Mouse (Mus musculus): Measurements from ENCODE around the gene Gpr132. TPM values are rescaled to one million over a fixed set of nuclear protein-coding genes. Genes with fewer than 3 reads are reported as not detected.
A peak's percentile ranks its signal among the peaks of the same experiment; 100 is the strongest.

Gene Gpr132
- polyA plus RNA-seq, 1 experiment from 2014 or later: 0.12 TPM

GRCm38 (mm10) chr12:112810092-112810885, 57.7 kb downstream of the Gpr132 start:
- no peaks in the 10 kb centered on the region for H3K9me3 ChIP-seq (ENCODE audit: low read depth, low read length)
- no peak overlapping the region for H3K27ac ChIP-seq (ENCODE audit: low read depth)
- ATAC-seq (ENCODE audit: insufficient read depth): no peak
- no peak overlapping the region for H3K9ac ChIP-seq
- 0 out of 2 replicates have a peak, but pooled peaks cover 3% of the 10 kb centered on the region for H3K4me1 ChIP-seq (ENCODE audit: insufficient read depth)
- WGBS: 55% methylated on average over 19 of the region's 19 CpGs
- H3K4me3 ChIP-seq (ENCODE audit: low read depth, low read length): peak overlapping the region; percentile 64; the same call in 1 of the 2 replicates
- no peaks in the 10 kb centered on the region for H3K27me3 ChIP-seq (ENCODE audit: insufficient read depth, low read length)
- H3K4me2 ChIP-seq: peak overlapping the region; percentile 99
- TF ChIP-seq CTCF (IDR thresholded peaks at IDR 0.05; ENCODE audit: low read depth): no peak
- peaks cover 11% of the 10 kb centered on the region for H3K36me3 ChIP-seq (ENCODE audit: insufficient read depth)
- DNase-seq: no peak

- no peak for DNase-seq
- H3K27ac ChIP-seq (ENCODE audit: low read depth): no peak overlapping the region
- 19% methylated on average over 8 of the region's 8 CpGs for WGBS
Measured at GRCm38 (mm10) chr12:112809641-112810040, 58.4 kb downstream of the Gpr132 start.

GRCm38 (mm10) chr12:112808587-112809364, 59.3 kb downstream of the Gpr132 start, which contains the start of gene Clba1:
Gene Clba1 (plus strand): TSS chr12:112808937.
- Histone ChIP-seq H3K4me3 (ENCODE audit: low read depth, low read length) (peak within 1 kb of the TSS; percentile 64), H3K9me3 (ENCODE audit: low read depth, low read length) (no peaks in the 10 kb centered on the region), H3K4me1 (ENCODE audit: insufficient read depth) (0 out of 2 replicates have a peak, but pooled peaks cover 3% of the 10 kb centered on the region), H3K36me3 (ENCODE audit: insufficient read depth) (no peaks in the 10 kb centered on the region), H3K27me3 (ENCODE audit: insufficient read depth, low read length) (no peaks in the 10 kb centered on the region), H3K9ac (peak within 1 kb of the TSS; percentile 57), H3K4me2 (peak within 1 kb of the TSS; percentile 99), H3K27ac (ENCODE audit: low read depth) (no peak within 1 kb of the TSS)
- peak; percentile 68 for TF ChIP-seq CTCF (IDR thresholded peaks at IDR 0.05; ENCODE audit: low read depth)
- ATAC-seq (ENCODE audit: insufficient read depth) (peak; percentile 91), DNase-seq (peak; percentile 98)
- WGBS: 1% methylated on average over 64 of the region's 64 CpGs

More at GRCm38 (mm10) chr12:112809641-112810040, 58.4 kb downstream of the Gpr132 start:
- Histone ChIP-seq H3K9me3 (ENCODE audit: low read depth, low read length) (no peaks in the 10 kb centered on the region), H3K9ac (peak overlapping the region; percentile 57), H3K4me1 (ENCODE audit: insufficient read depth) (0 out of 2 replicates have a peak, but pooled peaks cover 3% of the 10 kb centered on the region), H3K4me2 (peak overlapping the region; percentile 99), H3K4me3 (ENCODE audit: low read depth, low read length) (peak overlapping the region; percentile 64), H3K27me3 (ENCODE audit: insufficient read depth, low read length) (no peaks in the 10 kb centered on the region), H3K36me3 (ENCODE audit: insufficient read depth) (0 out of 2 replicates have a peak, but pooled peaks cover 4% of the 10 kb centered on the region)
- ATAC-seq (ENCODE audit: insufficient read depth): no peak
- no peak for TF ChIP-seq CTCF (IDR thresholded peaks at IDR 0.05; ENCODE audit: low read depth)

- H3K27me3 ChIP-seq (ENCODE audit: insufficient read depth, low read length): peaks cover under 1% of the 10 kb centered on the region; the same call in 1 of the 2 replicates
- H3K27ac ChIP-seq (ENCODE audit: low read depth): no peak overlapping the region
Measured at GRCm38 (mm10) chr12:112808212-112808586, 59.8 kb downstream of the Gpr132 start.

GRCm38 (mm10) chr12:112807796-112808195, 60.2 kb downstream of the Gpr132 start:
- ATAC-seq (ENCODE audit: insufficient read depth) (no peak), DNase-seq (no peak)
- no peak for TF ChIP-seq CTCF (IDR thresholded peaks at IDR 0.05; ENCODE audit: low read depth)
- Histone ChIP-seq H3K27ac (ENCODE audit: low read depth) (no peak overlapping the region), H3K27me3 (ENCODE audit: insufficient read depth, low read length) (peaks cover 4% of the 10 kb centered on the region; the same call in 1 of the 2 replicates), H3K9ac (peak overlapping the region; percentile 57; the same call in 1 of the 2 replicates), H3K36me3 (ENCODE audit: insufficient read depth) (no peaks in the 10 kb centered on the region), H3K9me3 (ENCODE audit: low read depth, low read length) (no peaks in the 10 kb centered on the region), H3K4me2 (no peak overlapping the region), H3K4me3 (ENCODE audit: low read depth, low read length) (no peak overlapping the region), H3K4me1 (ENCODE audit: insufficient read depth) (0 out of 2 replicates have a peak, but pooled peaks cover 3% of the 10 kb centered on the region)
- WGBS: 82% methylated on average over 4 of the region's 4 CpGs

More at GRCm38 (mm10) chr12:112808212-112808586, 59.8 kb downstream of the Gpr132 start:
- WGBS: 65% methylated on average over 5 of the region's 5 CpGs
- Histone ChIP-seq H3K4me3 (ENCODE audit: low read depth, low read length) (peak overlapping the region; percentile 64), H3K9ac (peak overlapping the region; percentile 57), H3K4me1 (ENCODE audit: insufficient read depth) (0 out of 2 replicates have a peak, but pooled peaks cover 3% of the 10 kb centered on the region), H3K36me3 (ENCODE audit: insufficient read depth) (no peaks in the 10 kb centered on the region), H3K9me3 (ENCODE audit: low read depth, low read length) (no peaks in the 10 kb centered on the region), H3K4me2 (peak overlapping the region; percentile 99)
- DNase-seq: no peak
- peak; percentile 30; the same call in 1 of the 2 replicates for ATAC-seq (ENCODE audit: insufficient read depth)
- TF ChIP-seq CTCF (IDR thresholded peaks at IDR 0.05; ENCODE audit: low read depth): no peak

GRCm38 (mm10) chr12:112806044-112806443, 62.0 kb downstream of the Gpr132 start:
- DNase-seq (no peak), ATAC-seq (ENCODE audit: insufficient read depth) (no peak)
- 63% methylated on average over 6 of the region's 6 CpGs for WGBS
- Histone ChIP-seq H3K9me3 (ENCODE audit: low read depth, low read length) (no peaks in the 10 kb centered on the region), H3K4me3 (ENCODE audit: low read depth, low read length) (no peak overlapping the region), H3K4me1 (ENCODE audit: insufficient read depth) (0 out of 2 replicates have a peak, but pooled peaks cover 7% of the 10 kb centered on the region), H3K27me3 (ENCODE audit: insufficient read depth, low read length) (peaks cover 18% of the 10 kb centered on the region), H3K4me2 (no peak overlapping the region), H3K27ac (ENCODE audit: low read depth) (no peak overlapping the region), H3K9ac (no peak overlapping the region), H3K36me3 (ENCODE audit: insufficient read depth) (no peaks in the 10 kb centered on the region)
- TF ChIP-seq CTCF (IDR thresholded peaks at IDR 0.05; ENCODE audit: low read depth): no peak
